Mouse (Mus musculus) layer of hippocampus, postnatal 36 days (tissue): ENCODE measurements around the gene Fnip2. TPM values are rescaled to one million over a fixed set of nuclear protein-coding genes. Genes with fewer than 3 reads are reported as not detected.
A peak's percentile ranks its signal among the peaks of the same experiment; 100 is the strongest.
"Not testable (repeated sequence)": the region's sequence is repeated elsewhere in the genome, so short reads cannot be mapped to it uniquely, and the experiment has no call there.

Experiments
- DNase-seq, 2 experiments: peaks; one replicate each; pipeline ENCODE4 v3.0.0; 2022
- total RNA-seq, 2 experiments: library from RNA; stranded (reverse); gene quantifications; 2 replicates each; pipeline ENCODE4 v1.2.3; 2021

Fnip2 gene
- total RNA-seq, 2 experiments from 2014 or later: 21.6 to 26.8 TPM

DNA sequence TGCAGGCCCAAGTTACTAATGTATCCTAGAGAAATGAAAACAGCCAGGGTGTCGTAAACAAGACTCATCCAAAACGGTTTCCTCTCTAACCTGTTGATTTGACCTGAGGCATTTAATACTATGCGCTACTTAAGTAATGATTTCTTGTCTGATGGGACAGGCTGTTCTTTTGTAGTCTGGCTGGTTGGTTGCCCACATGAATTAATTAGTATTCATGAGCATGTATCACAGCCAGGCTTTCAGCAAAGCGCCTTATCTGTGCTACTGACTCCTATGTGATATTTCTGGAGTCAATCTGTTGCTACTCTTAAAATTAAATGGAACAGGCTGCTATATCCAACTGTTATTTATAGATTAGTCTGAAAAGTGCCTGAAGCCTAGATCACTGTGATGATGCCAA, 92.7 kb downstream of the Fnip2 start:
- peak in 1 of 2 experiments; percentile 36 for DNase-seq

DNA sequence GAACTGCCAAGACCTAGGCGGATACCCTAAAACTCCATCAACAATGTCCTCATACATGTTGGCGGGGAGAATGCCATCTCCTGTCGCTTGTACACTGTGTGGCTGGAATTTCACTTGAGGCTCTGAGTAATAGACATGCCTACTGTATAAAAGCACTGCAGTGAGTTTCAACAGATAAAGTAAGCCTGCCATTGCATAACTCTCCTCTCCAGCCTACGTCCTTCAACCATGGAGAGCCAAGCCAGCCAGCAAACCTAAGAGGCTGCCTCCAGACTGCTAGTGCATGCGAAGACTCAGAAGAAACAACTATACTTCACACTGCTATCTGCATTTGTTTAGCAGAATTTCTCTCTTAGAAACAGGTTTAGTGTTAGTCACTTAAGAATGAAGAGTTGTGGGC, 95.2 kb downstream of the Fnip2 start:
- no peak for DNase-seq

DNA sequence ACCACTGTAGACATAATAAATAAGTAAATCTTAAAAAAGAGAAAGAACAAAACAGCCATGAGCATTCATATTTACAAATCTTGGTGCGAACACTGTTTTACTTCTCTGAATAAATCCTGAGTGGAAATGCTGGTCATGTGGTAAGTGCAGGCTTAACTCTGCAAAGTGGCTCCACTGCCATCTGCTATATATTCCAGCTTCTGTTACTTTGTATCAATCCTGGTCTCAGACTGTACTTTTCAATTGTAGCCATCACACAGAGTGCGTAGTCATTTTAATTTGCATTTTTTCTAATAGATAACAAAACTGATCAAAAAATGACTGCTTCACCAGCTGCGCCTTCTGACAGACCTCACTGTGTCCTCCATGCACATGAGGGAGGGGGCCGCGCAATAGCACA, 98.2 kb downstream of the Fnip2 start:
- DNase-seq: no peak

GRCm38 (mm10) chr3:79458651-79459275, 108.8 kb downstream of the Fnip2 start:
- no peak for DNase-seq

- DNase-seq: no peak
Measured at GRCm38 (mm10) chr3:79455761-79456160, 111.8 kb downstream of the Fnip2 start.

DNA sequence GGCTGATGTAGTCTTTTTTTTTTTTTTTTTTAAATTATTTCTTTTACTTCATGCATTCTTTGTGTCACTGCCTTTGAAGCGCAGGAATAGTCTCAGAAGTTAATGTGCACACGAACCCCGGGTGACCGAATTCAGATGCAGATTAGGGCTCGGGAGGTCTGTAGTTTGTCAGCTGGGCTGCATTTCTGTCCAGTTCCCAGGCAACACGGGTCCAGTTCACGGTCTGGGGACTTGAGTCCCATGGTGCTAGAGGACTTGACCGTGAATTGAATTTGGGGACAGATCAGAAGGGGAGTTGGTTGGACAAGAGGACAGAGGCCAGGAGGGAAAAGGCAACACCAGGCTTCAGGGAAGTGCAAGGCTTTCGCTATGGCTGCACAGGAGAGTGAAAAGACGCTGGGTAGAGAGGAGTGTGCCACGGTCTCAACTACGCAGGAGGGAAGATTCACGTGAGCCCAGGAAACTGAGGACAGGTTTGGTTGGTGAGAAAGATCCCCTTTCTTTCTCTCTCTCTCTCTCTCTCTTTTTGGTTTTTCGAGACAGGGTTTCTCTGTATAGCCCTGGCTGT, 114.8 kb downstream of the Fnip2 start:
- no peak for DNase-seq

DNA sequence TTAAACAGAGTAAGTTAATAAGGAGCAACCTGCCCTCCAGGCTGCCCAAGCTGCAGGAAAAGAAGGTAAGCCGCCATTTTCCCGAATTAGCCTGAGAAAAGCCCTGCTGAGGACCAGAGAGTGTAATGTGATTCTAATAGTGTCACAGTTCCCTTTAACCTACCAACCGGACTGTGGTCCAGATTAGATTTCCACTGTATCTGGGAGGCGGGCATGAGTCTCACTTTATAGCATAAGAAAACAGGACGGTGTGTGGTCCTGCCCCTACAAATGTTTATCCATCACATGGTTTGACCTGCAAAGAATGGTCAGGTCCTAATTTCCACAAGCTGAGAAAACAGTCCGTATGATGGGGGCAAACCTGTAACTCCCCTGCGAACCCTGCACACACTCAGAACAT, 118.2 kb downstream of the Fnip2 start:
- DNase-seq: no peak

DNA sequence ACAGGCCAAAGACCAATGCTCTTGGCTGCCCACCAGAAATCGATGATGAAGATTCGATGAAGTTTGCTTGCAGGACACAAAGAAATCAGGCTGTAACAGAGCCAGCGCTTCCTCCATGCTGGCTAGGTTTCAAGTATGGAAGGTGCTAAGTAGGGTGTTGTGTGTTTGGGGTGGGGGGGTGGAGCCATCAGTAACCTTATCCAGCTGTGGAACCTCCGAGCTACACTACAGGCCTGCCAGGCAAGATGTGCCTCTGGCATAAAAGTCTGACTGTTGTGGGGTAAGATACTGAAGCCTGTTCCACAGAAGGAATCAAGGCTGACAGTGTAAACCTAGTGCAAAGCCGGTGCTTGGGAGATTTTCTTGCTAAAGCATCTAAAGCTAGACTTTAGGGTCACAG, 119.2 kb downstream of the Fnip2 start:
- no peak for DNase-seq

DNA sequence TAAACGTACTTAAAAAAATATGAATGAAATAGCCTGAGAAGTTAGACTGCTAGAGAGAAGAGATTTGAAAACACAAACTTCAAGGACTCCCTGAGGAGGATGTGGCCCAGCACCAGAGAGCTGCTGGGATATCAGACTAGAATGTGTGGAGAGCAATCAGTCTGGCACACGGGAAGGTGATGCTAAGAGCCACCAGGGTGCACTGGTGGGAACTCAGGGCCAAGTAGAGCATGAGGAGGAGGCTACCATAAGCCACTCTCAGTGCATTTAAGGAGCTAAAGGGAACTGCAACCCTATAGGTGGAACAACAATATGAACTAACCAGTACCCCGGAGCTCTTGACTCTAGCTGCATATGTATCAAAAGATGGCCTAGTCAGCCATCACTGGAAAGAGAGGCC, 120.9 kb downstream of the Fnip2 start:
- not testable (repeated sequence) for DNase-seq

GRCm38 (mm10) chr3:79446124-79446523, 121.5 kb downstream of the Fnip2 start:
- DNase-seq: no peak

DNA sequence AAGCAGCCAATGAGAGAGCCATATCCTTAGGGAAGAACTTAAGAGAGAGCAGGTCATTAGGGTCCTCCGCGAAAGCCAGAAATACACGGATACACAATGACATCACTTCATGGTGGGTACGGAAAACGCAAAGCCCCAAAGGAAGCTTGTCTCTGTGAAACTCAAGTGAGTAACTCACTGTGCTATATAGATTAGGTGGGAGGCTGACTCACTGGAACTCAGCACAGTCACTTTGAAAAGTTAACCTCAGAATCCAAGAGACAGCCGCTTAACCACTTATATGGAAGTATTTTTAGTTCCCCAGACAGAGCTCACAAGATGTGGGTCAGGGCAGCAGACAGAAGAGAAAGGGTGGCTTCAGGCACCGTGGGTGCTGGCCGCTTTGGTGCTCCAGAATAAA, 122.6 kb downstream of the Fnip2 start:
- no peak for DNase-seq

DNA sequence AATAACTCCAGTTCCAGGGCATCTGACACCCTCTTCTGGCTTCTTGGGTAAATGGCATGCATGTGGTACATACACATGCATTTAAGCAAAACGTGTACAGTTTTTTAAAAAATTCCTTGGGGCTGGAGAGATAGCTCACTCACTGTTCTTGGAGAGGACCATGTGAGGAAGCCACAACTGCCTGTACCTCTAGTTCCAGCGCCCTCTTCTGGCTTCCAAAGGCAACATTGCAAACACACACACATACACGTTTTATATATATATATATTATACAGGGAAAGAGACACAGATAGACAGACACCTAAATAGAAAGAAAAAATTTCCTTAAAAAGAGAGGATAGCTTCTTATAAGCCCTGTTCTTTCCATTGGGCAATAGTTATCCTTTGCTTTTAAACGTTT, 123.7 kb downstream of the Fnip2 start:
- no peak for DNase-seq

DNA sequence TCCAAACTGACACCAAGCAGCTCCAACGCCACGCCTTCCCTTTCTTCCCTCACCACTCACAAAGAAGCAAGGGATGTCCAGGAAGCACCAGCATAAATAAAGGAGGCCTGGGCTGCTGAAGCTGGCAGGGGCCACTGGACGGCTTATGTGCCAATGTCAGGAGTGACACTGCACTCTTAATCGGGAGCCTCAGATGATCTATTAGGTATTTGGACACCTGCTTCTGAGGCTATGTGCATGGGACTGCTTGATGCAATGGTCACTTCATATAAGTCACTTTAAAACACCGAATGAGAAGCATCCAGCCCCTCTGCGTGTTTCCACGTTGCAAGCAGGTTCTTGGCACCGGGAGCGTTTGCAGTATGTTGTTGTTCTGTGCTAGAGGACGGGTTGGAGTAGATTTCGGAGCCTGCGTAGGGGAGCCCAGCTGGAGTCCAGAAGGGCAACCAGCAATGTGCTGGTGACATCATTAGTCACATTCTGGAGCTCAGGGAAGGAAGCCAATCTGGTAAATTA, 126.6 kb downstream of the Fnip2 start:
- DNase-seq: peak; percentile 79 to 84

GRCm38 (mm10) chr3:79438276-79438675, 129.3 kb downstream of the Fnip2 start:
- no peak for DNase-seq

- peak; percentile 66 to 73 for DNase-seq
Measured at GRCm38 (mm10) chr3:79436186-79436585, 131.4 kb downstream of the Fnip2 start.

DNA sequence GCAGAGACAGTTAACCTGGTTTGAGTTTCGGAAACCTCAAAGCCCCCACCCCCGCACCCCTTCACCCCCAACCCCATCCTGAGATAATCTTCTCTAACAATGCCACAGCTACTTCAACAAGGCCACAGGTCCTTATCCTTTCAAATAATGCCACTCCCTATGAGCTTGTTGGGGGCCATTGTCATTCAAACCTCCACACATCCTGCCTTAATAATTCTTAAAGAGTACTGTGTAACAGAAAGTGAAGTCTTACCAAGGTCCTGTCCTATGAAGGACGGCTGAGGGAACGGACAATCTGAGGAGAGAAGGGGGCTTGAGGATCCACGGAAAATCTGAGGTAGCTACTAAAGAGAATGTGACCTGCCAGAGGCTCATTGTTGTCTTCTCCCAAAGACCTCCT, 132.6 kb downstream of the Fnip2 start:
- DNase-seq: no peak

DNA sequence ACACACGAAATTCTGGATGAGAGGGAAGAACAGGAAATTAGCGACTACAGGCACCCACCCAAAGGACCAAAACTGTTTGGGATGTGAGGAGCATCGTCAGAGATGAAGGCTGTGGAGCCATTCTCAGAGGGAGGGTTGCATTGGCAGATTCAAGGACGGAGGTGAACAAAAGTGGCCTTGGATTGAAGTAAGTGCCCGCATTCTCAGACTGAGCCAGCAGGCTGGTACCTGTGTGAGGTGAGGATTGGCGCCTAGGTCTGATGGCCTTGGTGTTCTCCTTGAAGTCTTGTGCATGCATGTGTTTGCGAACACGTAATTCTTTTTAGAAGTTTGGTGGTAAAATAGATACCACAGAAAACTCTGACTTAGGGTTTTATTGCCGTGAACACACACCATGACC, 133.2 kb downstream of the Fnip2 start:
- no peak for DNase-seq

DNA sequence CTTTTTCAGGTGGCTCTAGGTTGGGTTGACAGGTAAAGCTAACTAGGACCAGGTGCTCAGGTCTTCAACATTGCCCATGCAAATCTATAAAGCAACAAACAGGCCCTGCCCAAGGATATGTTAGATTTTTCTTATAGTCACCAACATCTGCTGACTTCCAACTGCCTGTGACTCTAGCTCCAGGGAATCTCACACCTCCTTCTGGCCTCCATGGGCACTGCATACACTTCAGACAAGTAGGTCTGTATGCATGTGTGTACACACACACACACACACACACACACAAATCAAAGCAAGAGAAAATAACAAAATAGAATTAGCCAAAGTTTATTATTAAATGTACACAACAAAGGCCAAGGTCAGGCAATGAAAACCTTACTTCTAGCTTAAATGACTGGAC, 134.0 kb downstream of the Fnip2 start:
- DNase-seq: no peak

DNA sequence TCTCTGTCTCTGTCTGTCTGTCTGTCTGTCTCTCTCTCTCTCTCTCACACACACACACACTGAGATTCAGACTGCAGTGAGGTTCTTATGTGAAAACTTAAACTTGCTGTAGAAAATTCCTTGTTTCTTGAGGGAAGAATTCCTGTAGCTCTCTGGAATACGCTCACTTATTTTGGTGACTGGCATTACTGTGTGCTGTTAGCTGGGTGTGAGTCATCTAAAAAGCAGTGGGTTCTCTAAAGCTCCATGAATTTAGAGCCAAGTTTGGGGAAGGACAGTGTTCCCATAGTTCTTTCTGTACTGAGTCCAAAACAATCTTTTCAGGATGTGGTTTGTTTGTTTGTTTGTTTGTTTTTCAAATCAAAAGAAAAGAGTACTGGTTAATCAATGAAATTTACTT, 142.2 kb downstream of the Fnip2 start:
- DNase-seq: no peak

DNA sequence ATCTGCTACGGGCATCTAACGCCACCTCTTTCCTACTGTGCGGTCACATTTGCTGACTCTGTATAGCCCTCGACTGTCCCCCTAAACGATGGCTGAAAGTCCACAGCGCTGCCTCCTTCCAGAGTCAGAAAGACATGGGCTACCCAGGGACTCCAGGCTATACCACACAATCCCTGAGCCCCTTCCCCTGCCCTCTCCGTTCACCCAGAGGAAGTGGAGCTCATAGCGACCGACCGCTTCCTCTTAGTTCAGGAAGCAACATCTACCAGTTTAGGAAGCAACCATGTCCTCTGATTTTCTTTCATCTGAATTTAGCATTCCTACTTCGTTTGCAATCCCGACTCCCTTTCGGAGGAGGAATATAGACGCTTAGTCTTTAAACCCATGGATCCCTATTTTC, 148.7 kb downstream of the Fnip2 start:
- no peak for DNase-seq

DNA sequence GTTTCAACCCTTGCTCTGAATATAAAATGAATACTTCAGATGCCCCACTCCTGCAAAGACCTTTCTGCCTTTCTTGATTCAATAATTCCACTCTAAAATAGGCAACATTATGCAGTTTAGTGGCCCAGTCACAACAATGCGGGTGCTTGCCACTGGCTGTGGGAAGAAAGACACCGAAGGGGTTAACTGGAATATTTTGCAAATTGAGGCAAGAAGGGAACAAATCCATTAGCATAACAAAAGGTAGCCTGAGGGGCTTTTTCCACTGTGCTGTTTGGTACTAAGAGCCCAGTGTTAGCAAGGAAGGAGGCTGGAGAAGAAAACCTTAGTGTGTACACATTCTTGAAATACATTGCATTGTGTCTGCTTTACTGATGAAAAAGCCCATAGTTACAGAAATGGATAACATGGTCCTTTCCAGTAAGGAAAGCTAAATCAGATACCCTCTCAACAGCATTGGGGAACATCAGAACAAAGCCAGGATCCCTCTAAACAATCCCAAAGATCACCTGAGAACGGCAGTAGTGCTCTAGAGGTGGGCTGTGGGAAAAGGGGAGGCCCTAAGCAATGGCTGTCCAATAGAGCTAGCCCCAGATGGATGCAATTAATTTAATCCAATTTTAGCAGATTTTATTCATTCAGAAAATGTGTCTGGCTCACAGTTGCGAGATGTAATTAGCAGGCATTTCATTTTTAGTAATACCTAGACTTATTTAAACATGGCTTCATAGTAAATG, 150.5 kb downstream of the Fnip2 start:
- no peak for DNase-seq

DNA sequence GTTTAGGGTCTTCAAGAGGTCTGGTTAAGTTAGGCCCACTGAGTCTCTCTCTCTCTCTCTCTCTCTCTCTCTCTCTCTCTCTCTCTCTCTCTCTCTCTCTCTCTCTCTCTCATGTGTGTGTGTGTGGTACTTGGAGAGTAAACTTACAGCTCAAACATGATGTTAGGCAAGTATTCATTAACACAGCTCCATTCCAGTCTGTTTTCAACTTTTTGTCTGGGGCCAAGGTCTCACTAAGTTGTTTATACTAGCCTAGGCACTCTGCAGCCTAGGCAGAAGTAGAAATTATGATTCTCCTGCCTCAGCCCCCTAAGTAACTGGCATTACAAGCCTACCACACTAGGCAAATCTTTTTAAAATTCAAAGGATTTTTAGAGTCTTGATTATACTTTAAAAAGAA, 151.7 kb downstream of the Fnip2 start:
- DNase-seq: no peak

- no peak for DNase-seq
Measured at GRCm38 (mm10) chr3:79415081-79415480, 152.5 kb downstream of the Fnip2 start.

DNA sequence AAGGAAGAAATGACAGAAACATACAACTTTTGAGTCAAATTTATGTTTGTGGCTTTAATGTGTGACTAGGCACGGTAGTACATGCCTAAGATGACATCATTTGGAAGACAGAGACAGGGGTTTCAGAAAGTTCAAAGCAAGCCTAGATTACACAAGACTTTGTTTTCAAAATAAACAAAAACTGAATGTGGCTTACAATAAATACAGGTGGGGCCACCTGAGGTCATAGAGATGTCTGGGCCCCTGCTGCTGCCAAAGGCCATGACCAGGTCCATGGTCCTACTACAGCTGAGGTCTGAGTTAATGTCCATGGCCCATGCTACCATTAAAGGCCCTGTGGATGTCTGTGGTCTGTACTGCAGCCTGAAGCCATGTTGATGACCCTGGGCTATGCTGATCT, 154.1 kb downstream of the Fnip2 start:
- DNase-seq: no peak
